8 mouse cellular contexts compared by ENCODE assay signal in the genomic region with DNA sequence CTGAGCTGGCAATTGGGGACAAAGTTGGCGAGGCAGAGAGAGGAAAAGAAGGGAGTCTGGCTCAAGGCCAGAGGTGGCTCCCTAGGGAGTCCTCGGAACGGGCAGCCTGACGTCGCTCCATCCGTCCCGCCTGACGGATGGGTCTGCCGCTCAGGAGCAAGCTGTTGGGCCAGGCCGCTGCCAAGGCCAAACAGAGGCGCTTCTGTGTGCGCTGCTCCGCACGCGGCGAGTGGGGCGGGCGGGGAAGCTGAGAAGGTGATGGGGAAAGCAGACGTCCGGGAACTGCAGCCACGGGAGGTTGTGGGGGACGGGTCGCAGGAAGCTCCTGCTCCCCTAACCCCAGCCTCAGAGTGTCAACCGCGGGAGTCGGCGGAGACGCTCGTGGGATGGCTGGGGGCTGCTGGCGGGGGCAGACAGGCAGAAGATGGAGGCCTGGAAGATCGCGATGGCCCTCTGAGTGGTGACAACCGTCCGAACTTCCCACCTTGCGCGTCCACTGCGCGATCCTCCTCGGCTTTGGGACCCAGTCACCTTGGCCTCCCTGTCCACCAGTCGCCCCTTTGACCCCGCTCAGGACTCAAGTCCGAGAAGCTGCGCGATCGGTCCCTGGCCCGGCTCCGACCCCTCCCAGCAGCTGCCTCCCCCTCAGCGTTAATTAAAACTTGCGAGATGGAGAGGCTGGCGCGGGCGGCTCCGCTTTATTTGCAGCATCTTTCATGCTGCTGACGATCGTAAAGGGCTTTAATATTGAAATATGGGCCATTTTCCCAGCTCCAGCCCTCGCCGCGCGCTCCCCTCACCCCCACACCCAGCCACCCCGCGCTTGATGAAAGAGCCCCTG.
DNase-seq lines count a peak whose midpoint lies in the region; ATAC-seq and TF ChIP-seq lines count a peak whose summit lies in the region.

No protein-coding gene starts in this region.

- H3K27me3 ChIP-seq in heart, postnatal 0 days (ENCODE audit: control insufficient read depth, insufficient read depth, low read length), result peaks cover 96% of the 10 kb centered on the region
- peaks cover 100% of the 10 kb centered on the region for H3K27me3 ChIP-seq in limb, embryonic 10.5 days (ENCODE audit: low read depth, poor library complexity, severe bottlenecking)
- H3K27me3 ChIP-seq in myocyte (ENCODE audit: control insufficient read depth, insufficient read depth, insufficient read length), result no peaks in the 10 kb centered on the region

- DNase-seq in left cerebral cortex, adult 2 months (ENCODE audit: extremely low spot score in 1 of 2, low spot score in 2 of 2), result peak in 1 of 2 experiments; percentile 18
- DNase-seq in left cerebral cortex, postnatal 25 days (ENCODE audit: low spot score in 2 of 2), result no peak
- peak; percentile 64 for DNase-seq in embryo, embryonic 10.5 days (ENCODE audit: low spot score)
- DNase-seq in heart, postnatal 0 days (ENCODE audit: low spot score), result no peak
- DNase-seq in limb, embryonic 10.5 days (ENCODE audit: low spot score), result peak; percentile 74
- DNase-seq in frontal cortex, postnatal 36 days (ENCODE audit: low spot score in 2 of 2), result no peak
- DNase-seq in frontal cortex, postnatal 14 days (ENCODE audit: low spot score in 2 of 2), result no peak

- peak overlapping the region; percentile 22 for H3K4me3 ChIP-seq in left cerebral cortex, adult 2 months
- peak overlapping the region; percentile 31 for H3K4me3 ChIP-seq in heart, postnatal 0 days (ENCODE audit: low read depth, low read length)
- H3K4me3 ChIP-seq in limb, embryonic 10.5 days, result peak overlapping the region; percentile 52
- H3K4me3 ChIP-seq in myocyte, result no peak overlapping the region

- peak overlapping the region; percentile 46 for H3K4me2 ChIP-seq in heart, postnatal 0 days (ENCODE audit: low read depth, low read length)
- H3K4me2 ChIP-seq in myocyte (ENCODE audit: low read depth), result peak overlapping the region; percentile 1

- no peaks in the 10 kb centered on the region for H3K9me3 ChIP-seq in heart, postnatal 0 days (replicated peaks; ENCODE audit: control insufficient read depth, low read length)
- no peaks in the 10 kb centered on the region for H3K9me3 ChIP-seq in limb, embryonic 10.5 days (replicated peaks)

- H3K9ac ChIP-seq in heart, postnatal 0 days (replicated peaks; ENCODE audit: low read depth, low read length), result no peak overlapping the region

- no peak overlapping the region for H3ac ChIP-seq in myocyte (ENCODE audit: control insufficient read depth, insufficient read length)

- TF ChIP-seq CTCF in left cerebral cortex, adult 2 months (IDR thresholded peaks at IDR 0.05), result no peak
- TF ChIP-seq CTCF in heart, postnatal 0 days (IDR thresholded peaks at IDR 0.05; ENCODE audit: low read depth), result no peak

- H3K79me2 ChIP-seq in myocyte (ENCODE audit: control insufficient read depth, insufficient read depth), result no peaks in the 10 kb centered on the region

- ATAC-seq in heart, postnatal 0 days (ENCODE audit: insufficient read depth, low read depth), result no peak

- H3K36me3 ChIP-seq in heart, postnatal 0 days (replicated peaks; ENCODE audit: control insufficient read depth, insufficient read depth, low read length), result no peaks in the 10 kb centered on the region
- no peaks in the 10 kb centered on the region for H3K36me3 ChIP-seq in limb, embryonic 10.5 days
- no peaks in the 10 kb centered on the region for H3K36me3 ChIP-seq in myocyte (ENCODE audit: control insufficient read depth, insufficient read depth)

- TF ChIP-seq EP300 in heart, postnatal 0 days (IDR thresholded peaks at IDR 0.05; ENCODE audit: low read depth), result no peak

- peaks cover 18% of the 10 kb centered on the region for H3K4me1 ChIP-seq in heart, postnatal 0 days (ENCODE audit: control insufficient read depth, insufficient read depth)
- H3K4me1 ChIP-seq in limb, embryonic 10.5 days, result peaks cover 19% of the 10 kb centered on the region

- H3K27ac ChIP-seq in left cerebral cortex, adult 2 months, result no peak overlapping the region
- no peak overlapping the region for H3K27ac ChIP-seq in heart, postnatal 0 days (ENCODE audit: low read depth)
- H3K27ac ChIP-seq in limb, embryonic 10.5 days, result peak overlapping the region; percentile 76

- 2% methylated on average over 61 of the region's 61 CpGs for WGBS in heart, postnatal 0 days
- 2% methylated on average over 61 of the region's 61 CpGs for WGBS in limb, embryonic 10.5 days

- intact Hi-C loops in left cerebral cortex, adult 2 months (cut with DNase I), result no loop called here
- intact Hi-C loops in left cerebral cortex, postnatal 25 days (cut with DNase I), result no loop called here

- TF ChIP-seq POLR2A in myocyte (IDR thresholded peaks at IDR 0.05; ENCODE audit: insufficient read length, low read depth), result no peak

TF ChIP-seq in myocyte, 11 proteins besides CTCF, POLR2A, EP300 and RAD21:
- TF ChIP-seq POLR2AphosphoS2 (IDR thresholded peaks at IDR 0.05; ENCODE audit: insufficient read length, low read depth) (no peak), CEBPB (IDR thresholded peaks at IDR 0.05; ENCODE audit: insufficient read depth, poor library complexity, severe bottlenecking) (no peak), MYOD1 (IDR thresholded peaks at IDR 0.05; ENCODE audit: control insufficient read depth in 1 of 3, insufficient read length in 2 of 3, low read depth in 2 of 3) (no peak), TCF3 (IDR thresholded peaks at IDR 0.05; ENCODE audit: insufficient read length, low read depth) (no peak), MAX (IDR thresholded peaks at IDR 0.05; ENCODE audit: low read depth) (no peak), MYOG (IDR thresholded peaks at IDR 0.05; ENCODE audit: control insufficient read depth in 1 of 3, insufficient read depth in 1 of 3, insufficient read length in 2 of 3, low read depth in 2 of 3) (no peak), TCF12 (IDR thresholded peaks at IDR 0.05; ENCODE audit: insufficient read depth, poor library complexity, severe bottlenecking) (no peak), E2F4 (IDR thresholded peaks at IDR 0.05; ENCODE audit: insufficient read depth) (no peak)

Comparison
In these comparisons a context has a peak if more than half of its experiments do, and no peak if none do; other contexts are left out.
1. DNase-seq: peak in embryo, embryonic 10.5 days (single experiment) and limb, embryonic 10.5 days (single experiment); none in left cerebral cortex, postnatal 25 days (0 of 2), heart, postnatal 0 days (single experiment), frontal cortex, postnatal 36 days (0 of 2) and frontal cortex, postnatal 14 days (0 of 2).